Mouse (Mus musculus) lung, postnatal 4 days (tissue): ENCODE measurements at regions not wholly inside any gene's neighbourhood (a gene's known extent, or its start where the extent isn't known, plus 50 kb on each side); places are given as distances from the start of the nearest gene placed in this dataset.

ENCODE experiments used
- DNase-seq, 2 experiments: peaks; one replicate each; pipeline ENCODE4 v3.0.0; 2021

- DNase-seq = no peak
These were observed 59.9 kb upstream of the Gas1 start for GRCm38 (mm10) chr13:60237091-60237490.

GRCm38 (mm10) chr13:60242447-60243109 lies 65.4 kb upstream of the Gas1 start:
- no peak for DNase-seq

- DNase-seq = no peak
These were observed 65.9 kb upstream of the Gas1 start for GRCm38 (mm10) chr13:60243110-60243481.

- no peak for DNase-seq
These were observed 78.0 kb upstream of the Gas1 start for GRCm38 (mm10) chr13:60255162-60255561.

GRCm38 (mm10) chr13:60255715-60256114 lies 78.5 kb upstream of the Gas1 start:
- no peak for DNase-seq

GRCm38 (mm10) chr13:60256997-60257396 lies 79.8 kb upstream of the Gas1 start:
- no peak for DNase-seq

- no peak for DNase-seq
These were observed 80.7 kb upstream of the Gas1 start for GRCm38 (mm10) chr13:60257878-60258277.

- DNase-seq = peak in 1 of 2 experiments; percentile 31
These were observed 85.4 kb upstream of the Gas1 start for GRCm38 (mm10) chr13:60262449-60263028.

GRCm38 (mm10) chr13:60264504-60264903 lies 87.3 kb upstream of the Gas1 start:
- DNase-seq = no peak

GRCm38 (mm10) chr13:60267557-60267956 lies 90.4 kb upstream of the Gas1 start:
- DNase-seq = peak; percentile 51 to 65

GRCm38 (mm10) chr13:60268256-60268655 lies 91.1 kb upstream of the Gas1 start:
- DNase-seq = no peak

GRCm38 (mm10) chr13:60269406-60269841 lies 92.3 kb upstream of the Gas1 start:
- no peak for DNase-seq

GRCm38 (mm10) chr13:60270526-60270925 lies 93.4 kb upstream of the Gas1 start:
- no peak for DNase-seq

- no peak for DNase-seq
These were observed 96.2 kb upstream of the Gas1 start for GRCm38 (mm10) chr13:60273331-60273730.

- DNase-seq = no peak
These were observed 105.5 kb upstream of the Gas1 start for GRCm38 (mm10) chr13:60282543-60283251.

GRCm38 (mm10) chr13:60286525-60287224 lies 109.5 kb upstream of the Gas1 start:
- no peak for DNase-seq

- no peak for DNase-seq
These were observed 112.5 kb upstream of the Gas1 start for GRCm38 (mm10) chr13:60289650-60290049.

GRCm38 (mm10) chr13:60290820-60291219 lies 113.7 kb upstream of the Gas1 start:
- DNase-seq = no peak

- DNase-seq = no peak
These were observed 114.2 kb upstream of the Gas1 start for GRCm38 (mm10) chr13:60291344-60291743.

- DNase-seq = peak in 1 of 2 experiments; percentile 27
These were observed 119.2 kb upstream of the Gas1 start for GRCm38 (mm10) chr13:60296201-60296895.

GRCm38 (mm10) chr13:60296896-60297275 lies 119.7 kb upstream of the Gas1 start:
- DNase-seq = no peak

- peak in 1 of 2 experiments; percentile 42 for DNase-seq
These were observed 121.4 kb upstream of the Gas1 start for GRCm38 (mm10) chr13:60298575-60298974.

GRCm38 (mm10) chr13:60299076-60299475 lies 121.9 kb upstream of the Gas1 start:
- DNase-seq = no peak
